Mouse (Mus musculus) heart, postnatal 0 days (tissue): ENCODE measurements around the gene Col18a1. TPM values are rescaled to one million over a fixed set of nuclear protein-coding genes. Genes with fewer than 3 reads are reported as not detected.

Source experiments
- ATAC-seq: fragments of 200-750 bp; cut with Nextera tagmentation; 2 replicates; pipeline ENCODE4 v1.8.0; 2017; ENCODE audit warnings: low read depth, moderate number of reproducible peaks, moderate library complexity; ENCODE audit not compliant: insufficient read depth
- DNase-seq: peaks from one replicate; pipeline ENCODE4 v3.0.0-alpha.2; 2016; ENCODE audit warnings: low spot score
- H3K27ac ChIP-seq: fragments of 300-500 bp; sonication (generic); 2 replicates; pipeline ENCODE4 v1.5.1; 2014; ENCODE audit warnings: low read depth, mild to moderate bottlenecking
- H3K27me3 ChIP-seq: fragments of 300-500 bp; sonication (generic); 2 replicates; pipeline ENCODE4 v1.6.1; 2014; ENCODE audit warnings: low read length, mixed read lengths; ENCODE audit not compliant: control insufficient read depth, insufficient read depth
- H3K36me3 ChIP-seq: fragments of 300-500 bp; sonication (generic); replicated peaks from 2 replicates; pipeline ENCODE4 v1.6.1; 2014; ENCODE audit warnings: low read length, mixed read lengths; ENCODE audit not compliant: control insufficient read depth, insufficient read depth
- H3K4me1 ChIP-seq: fragments of 300-500 bp; sonication (generic); 2 replicates; pipeline ENCODE4 v1.6.1; 2014; ENCODE audit warnings: antibody characterized with exemption; ENCODE audit not compliant: control insufficient read depth, insufficient read depth
- H3K4me2 ChIP-seq: fragments of 300-500 bp; sonication (generic); 2 replicates; pipeline ENCODE4 v1.6.1; 2014; ENCODE audit warnings: low read depth, mild to moderate bottlenecking, low read length, moderate library complexity
- H3K4me3 ChIP-seq: fragments of 300-500 bp; sonication (generic); 2 replicates; pipeline ENCODE4 v1.5.1; 2014; ENCODE audit warnings: low read depth, low read length
- H3K9ac ChIP-seq: fragments of 300-500 bp; sonication (generic); replicated peaks from 2 replicates; pipeline ENCODE4 v1.6.1; 2014; ENCODE audit warnings: low read depth, low read length, mixed read lengths
- H3K9me3 ChIP-seq: fragments of 300-500 bp; sonication (generic); replicated peaks from 2 replicates; pipeline ENCODE4 v1.6.1; 2016; ENCODE audit warnings: low read length; ENCODE audit not compliant: control insufficient read depth
- CTCF ChIP-seq: IDR thresholded peaks from 2 replicates; pipeline ENCODE4 v1.5.1; 2016; ENCODE audit warnings: antibody characterized with exemption, control low read depth, low read depth
- EP300 ChIP-seq: IDR thresholded peaks from 2 replicates; pipeline ENCODE4 v1.6.1; 2016; ENCODE audit warnings: antibody characterized with exemption, low read depth
- WGBS: fragments of 180-500 bp; shearing (Covaris S2); extraction: QIAGEN DNeasy Blood & Tissue Kit; methylation state at CpG from one replicate; pipeline ENCODE4 v1.1.7; 2014; 5-methylcytosine and 5-hydroxymethylcytosine counted together
- polyA plus RNA-seq: library from polyadenylated mRNA; unstranded; fragments of >200 nt; fragmentation: Nextera tagmentation; extraction: Ambion mirVana; gene quantifications from 2 replicates; pipeline ENCODE4 v1.2.1, GENCODE M21; 2015
- total RNA-seq: library from RNA; depleted of rRNA; stranded (reverse); fragments of >200 nt; gene quantifications from 2 replicates; pipeline ENCODE4 v1.2.3, GENCODE M21; 2014; ENCODE audit warnings: low replicate concordance

The Col18a1 gene
- total and polyA plus RNA-seq, 2 experiments from 2014 or later, result 47.3 to 130 TPM

DNA sequence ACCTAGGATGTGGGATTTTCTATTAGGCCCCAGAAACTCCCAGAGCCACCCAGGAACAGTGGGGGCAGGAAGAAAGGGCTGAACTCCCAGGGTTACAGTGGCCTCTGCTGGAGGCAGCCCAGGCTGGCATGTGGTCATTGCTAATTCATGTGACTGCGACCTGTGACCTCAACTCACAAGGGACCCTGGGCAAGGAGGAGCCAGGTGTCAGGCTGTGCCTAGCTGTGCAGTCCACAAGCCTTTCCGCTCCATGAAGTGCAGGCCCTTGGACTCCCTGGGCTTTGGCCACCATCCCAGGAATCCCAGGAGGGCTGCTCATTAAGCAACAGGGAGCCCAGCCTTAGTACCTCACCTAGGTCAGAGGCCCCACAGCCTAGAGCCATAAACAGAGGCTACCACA lies 38.4 kb downstream of the Col18a1 start:
- Histone ChIP-seq H3K9ac (no peak overlapping the region), H3K4me1 (0 out of 2 replicates have a peak, but pooled peaks cover 3% of the 10 kb centered on the region), H3K4me3 (no peak overlapping the region), H3K36me3 (no peaks in the 10 kb centered on the region), H3K4me2 (no peak overlapping the region), H3K27me3 (no peaks in the 10 kb centered on the region), H3K9me3 (no peaks in the 10 kb centered on the region), H3K27ac (no peak overlapping the region)
- no peak for ATAC-seq
- DNase-seq, result peak; percentile 37
- TF ChIP-seq CTCF (peak; percentile 49), EP300 (no peak)
- WGBS, result 63% methylated on average over 2 of the region's 2 CpGs

- 93% methylated on average over 2 of the region's 2 CpGs for WGBS
Observed at GRCm38 (mm10) chr10:77126590-77126989, 39.8 kb downstream of the Col18a1 start.

GRCm38 (mm10) chr10:77125078-77125731 lies 41.1 kb downstream of the Col18a1 start:
- 87% methylated on average over 18 of the region's 18 CpGs for WGBS
- H3K27me3 ChIP-seq, result no peaks in the 10 kb centered on the region
- no peak for DNase-seq

More at GRCm38 (mm10) chr10:77126590-77126989, 39.8 kb downstream of the Col18a1 start:
- TF ChIP-seq CTCF (no peak), EP300 (no peak)
- DNase-seq, result no peak
- H3K27me3 ChIP-seq, result no peaks in the 10 kb centered on the region
- H3K36me3 ChIP-seq, result no peaks in the 10 kb centered on the region
- H3K4me1 ChIP-seq, result 0 out of 2 replicates have a peak, but pooled peaks cover 3% of the 10 kb centered on the region
- no peak overlapping the region for H3K4me2 ChIP-seq
- H3K4me3 ChIP-seq, result no peak overlapping the region
- no peak for ATAC-seq
- no peak overlapping the region for H3K9ac ChIP-seq
- H3K9me3 ChIP-seq, result no peaks in the 10 kb centered on the region
- no peak overlapping the region for H3K27ac ChIP-seq

GRCm38 (mm10) chr10:77123953-77124352 lies 42.4 kb downstream of the Col18a1 start:
- Histone ChIP-seq H3K36me3 (no peaks in the 10 kb centered on the region), H3K9me3 (no peaks in the 10 kb centered on the region), H3K4me1 (no peaks in the 10 kb centered on the region), H3K27ac (no peak overlapping the region), H3K4me3 (no peak overlapping the region), H3K9ac (no peak overlapping the region), H3K4me2 (no peak overlapping the region), H3K27me3 (no peaks in the 10 kb centered on the region)
- ATAC-seq (no peak), DNase-seq (no peak)
- no peak for TF ChIP-seq CTCF
- no peak for TF ChIP-seq EP300
- 64% methylated on average over 8 of the region's 8 CpGs for WGBS

More at GRCm38 (mm10) chr10:77125078-77125731, 41.1 kb downstream of the Col18a1 start:
- TF ChIP-seq CTCF, result no peak
- TF ChIP-seq EP300, result no peak
- Histone ChIP-seq H3K36me3 (no peaks in the 10 kb centered on the region), H3K27ac (no peak overlapping the region), H3K4me1 (no peaks in the 10 kb centered on the region), H3K9me3 (no peaks in the 10 kb centered on the region), H3K4me3 (no peak overlapping the region), H3K4me2 (no peak overlapping the region), H3K9ac (no peak overlapping the region)
- no peak for ATAC-seq

DNA sequence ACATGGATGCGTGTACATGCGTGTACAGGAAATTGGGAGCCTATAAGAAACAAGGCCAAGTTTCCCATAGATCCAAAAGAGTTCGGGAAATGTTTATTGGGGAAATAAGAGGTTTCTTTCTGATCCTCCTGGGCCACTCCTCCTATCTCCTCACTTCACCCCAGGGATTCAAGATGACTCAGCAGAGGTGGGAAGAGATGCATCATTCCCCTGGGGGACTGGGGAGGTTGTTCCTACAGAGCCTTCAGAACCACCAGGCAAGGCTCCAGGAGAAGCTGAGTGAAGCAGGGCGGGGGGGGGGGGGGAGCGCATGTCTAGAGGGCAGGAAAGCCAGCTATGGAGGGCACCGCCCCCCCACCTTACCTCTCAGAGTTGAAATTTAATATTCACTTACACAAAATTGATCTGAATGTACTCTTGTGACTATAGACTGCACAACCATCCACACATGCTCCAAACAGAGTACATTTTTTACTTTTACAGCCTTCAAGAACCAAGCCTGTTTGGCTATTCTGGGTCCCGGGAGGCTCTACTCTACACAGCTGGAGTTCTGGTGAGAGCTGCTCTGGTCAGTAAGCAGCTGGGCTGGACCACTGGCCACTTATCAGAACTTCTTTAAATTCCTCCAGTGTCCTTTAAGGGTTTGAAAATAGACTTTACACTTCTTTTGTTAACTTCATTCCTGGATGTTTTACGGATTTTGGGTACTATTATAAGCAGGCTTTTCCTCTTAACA lies 44.9 kb downstream of the Col18a1 start:
- no peak overlapping the region for H3K9ac ChIP-seq
- TF ChIP-seq CTCF (no peak), EP300 (no peak)
- no peaks in the 10 kb centered on the region for H3K9me3 ChIP-seq
- H3K4me3 ChIP-seq, result no peak overlapping the region
- H3K4me2 ChIP-seq, result no peak overlapping the region
- H3K36me3 ChIP-seq, result no peaks in the 10 kb centered on the region
- H3K4me1 ChIP-seq, result peaks cover 4% of the 10 kb centered on the region; the same call in 1 of the 2 replicates
- no peak for DNase-seq
- ATAC-seq, result no peak
- 80% methylated on average over 8 of the region's 8 CpGs for WGBS
- no peak overlapping the region for H3K27ac ChIP-seq
- no peaks in the 10 kb centered on the region for H3K27me3 ChIP-seq
